Mouse (Mus musculus) megakaryocyte, embryonic 14.5 days (primary cell): ENCODE measurements at regions not wholly inside any gene's neighbourhood (a gene's known extent, or its start where the extent isn't known, plus 50 kb on each side); places are given as distances from the start of the nearest gene placed in this dataset.

ENCODE experiments used
- FLI1 ChIP-seq: IDR thresholded peaks from 2 replicates; pipeline ENCODE4 v1.6.1; 2012; ENCODE audit warnings: low read length, inconsistent platforms, mixed read lengths
- GATA1 ChIP-seq: IDR thresholded peaks from 3 replicates; pipeline ENCODE4 v1.6.1; 2012; ENCODE audit warnings: mixed read lengths, low read length, inconsistent platforms, borderline replicate concordance

GRCm38 (mm10) chr4:40070959-40071634 lies 71.8 kb upstream of the Aco1 start:
- TF ChIP-seq GATA1 (no peak), FLI1 (no peak)
